Mouse (Mus musculus) spleen, adult 18-20 months (tissue): Measurements from ENCODE around the gene Arntl2.
"Not testable (repeated sequence)": the region's sequence is repeated elsewhere in the genome, so short reads cannot be mapped to it uniquely, and the experiment has no call there.

Experiments
- DNase-seq, 2 experiments: peaks; one replicate each; pipeline ENCODE4 v3.0.0; 2022; ENCODE audit warnings: mixed read lengths in 2 of 2

Gene Arntl2

GRCm38 (mm10) chr6:146795924-146796545 lies at the start of gene Arntl2:
Arntl2 (plus strand) TSS chr6:146796055.
- peak in 1 of 2 experiments; percentile 14 for DNase-seq

GRCm38 (mm10) chr6:146746577-146746976 lies 49.3 kb upstream of the Arntl2 start:
- no peak for DNase-seq

GRCm38 (mm10) chr6:146747057-146747456 lies 48.8 kb upstream of the Arntl2 start:
- DNase-seq: no peak

- no peak for DNase-seq
Observed at GRCm38 (mm10) chr6:146748271-146748670, 47.6 kb upstream of the Arntl2 start.

- no peak for DNase-seq
Observed at GRCm38 (mm10) chr6:146751671-146752070, 44.2 kb upstream of the Arntl2 start.

- no peak for DNase-seq
Observed at GRCm38 (mm10) chr6:146752178-146752577, 43.7 kb upstream of the Arntl2 start.

- no peak for DNase-seq
Observed at GRCm38 (mm10) chr6:146752612-146753011, 43.2 kb upstream of the Arntl2 start.

GRCm38 (mm10) chr6:146753560-146754160 lies 42.2 kb upstream of the Arntl2 start:
- DNase-seq: no peak

GRCm38 (mm10) chr6:146755136-146755535 lies 40.7 kb upstream of the Arntl2 start:
- DNase-seq: no peak

- DNase-seq: no peak
Observed at GRCm38 (mm10) chr6:146755679-146756078, 40.2 kb upstream of the Arntl2 start.

GRCm38 (mm10) chr6:146759027-146759426 lies 36.8 kb upstream of the Arntl2 start:
- no peak for DNase-seq

- DNase-seq: no peak
Observed at GRCm38 (mm10) chr6:146760022-146760421, 35.8 kb upstream of the Arntl2 start.

- DNase-seq: no peak
Observed at GRCm38 (mm10) chr6:146760736-146761135, 35.1 kb upstream of the Arntl2 start.

- no peak for DNase-seq
Observed at GRCm38 (mm10) chr6:146762264-146762898, 33.5 kb upstream of the Arntl2 start.

- no peak for DNase-seq
Observed at GRCm38 (mm10) chr6:146764593-146764992, 31.3 kb upstream of the Arntl2 start.

GRCm38 (mm10) chr6:146765270-146765669 lies 30.6 kb upstream of the Arntl2 start:
- DNase-seq: no peak

- DNase-seq: no peak
Observed at GRCm38 (mm10) chr6:146768813-146769404, 26.9 kb upstream of the Arntl2 start.

GRCm38 (mm10) chr6:146770005-146770745 lies 25.7 kb upstream of the Arntl2 start:
- no peak for DNase-seq

- DNase-seq: no peak
Observed at GRCm38 (mm10) chr6:146770808-146771207, 25.0 kb upstream of the Arntl2 start.

- DNase-seq: not testable (repeated sequence)
Observed at GRCm38 (mm10) chr6:146775864-146776263, 20.0 kb upstream of the Arntl2 start.

- no peak for DNase-seq
Observed at GRCm38 (mm10) chr6:146776610-146777389, 19.1 kb upstream of the Arntl2 start.

- DNase-seq: no peak
Observed at GRCm38 (mm10) chr6:146778055-146778454, 17.8 kb upstream of the Arntl2 start.
